Mouse (Mus musculus) liver, embryonic 14.5 days (tissue): ENCODE results near the gene Nubp2. TPM values are rescaled to one million over a fixed set of nuclear protein-coding genes. Genes with fewer than 3 reads are reported as not detected.
A peak's percentile ranks its signal among the peaks of the same experiment; 100 is the strongest.

ENCODE experiments used
- ATAC-seq: fragments of 200-750 bp; cut with Nextera tagmentation; 2 replicates; pipeline ENCODE4 v1.8.0; 2017; ENCODE audit warnings: moderate number of reproducible peaks, mild to moderate bottlenecking, moderate library complexity; ENCODE audit not compliant: insufficient read depth
- DNase-seq, 3 experiments: peaks; one replicate each; pipeline ENCODE4 v3.0.0-alpha.2; 2012 to 2013; ENCODE audit warnings: low read depth in 3 of 3, low spot score in 3 of 3
- H3K27ac ChIP-seq: fragments of 300-500 bp; sonication (generic); 2 replicates; pipeline ENCODE4 v1.5.1; 2014; ENCODE audit warnings: moderate library complexity, mild to moderate bottlenecking, control low read depth, inconsistent platforms
- H3K27me3 ChIP-seq: fragments of 300-500 bp; sonication (generic); 2 replicates; pipeline ENCODE4 v1.6.1; 2014; ENCODE audit warnings: mild to moderate bottlenecking, low read length, moderate library complexity; ENCODE audit not compliant: control insufficient read depth, insufficient read depth
- H3K36me3 ChIP-seq: fragments of 300-500 bp; sonication (generic); replicated peaks from 2 replicates; pipeline ENCODE4 v1.6.1; 2014; ENCODE audit warnings: low read depth; ENCODE audit not compliant: control insufficient read depth, insufficient read depth
- H3K4me1 ChIP-seq, 2 experiments: fragments of 200-500 bp in 1 of 2; fragments of 300-500 bp in 1 of 2; sonication (generic) in 1 of 2; replicated peaks; 2 replicates each; pipeline ENCODE4 v1.6.1; 2012 to 2014; ENCODE audit warnings: antibody characterized with exemption in 1 of 2, inconsistent platforms in 1 of 2, low read length in 1 of 2; ENCODE audit not compliant: control insufficient read depth in 2 of 2, insufficient read depth in 2 of 2
- H3K4me2 ChIP-seq: fragments of 300-500 bp; sonication (generic); 2 replicates; pipeline ENCODE4 v1.6.1; 2014; ENCODE audit warnings: low read depth, mild to moderate bottlenecking, control low read depth, moderate library complexity
- H3K4me3 ChIP-seq, 2 experiments: fragments of 200-500 bp in 1 of 2; fragments of 300-500 bp in 1 of 2; sonication (generic) in 1 of 2; 2 replicates each; pipeline ENCODE4 v1.5.1; 2012 to 2014; ENCODE audit warnings: low read depth in 2 of 2, low read length in 2 of 2, mild to moderate bottlenecking in 2 of 2, control low read depth in 1 of 2, inconsistent platforms in 1 of 2, moderate library complexity in 1 of 2; ENCODE audit not compliant: insufficient read depth in 1 of 2
- H3K9ac ChIP-seq: fragments of 300-500 bp; sonication (generic); replicated peaks from 2 replicates; pipeline ENCODE4 v1.6.1; 2014; ENCODE audit warnings: mild to moderate bottlenecking, control low read depth, moderate library complexity
- H3K9me3 ChIP-seq: fragments of 300-500 bp; sonication (generic); 2 replicates; pipeline ENCODE4 v1.6.1; 2016; ENCODE audit warnings: low read length, mixed read lengths; ENCODE audit not compliant: control insufficient read depth
- CTCF ChIP-seq: IDR thresholded peaks from 2 replicates; pipeline ENCODE4 v1.5.1; 2016; ENCODE audit warnings: antibody characterized with exemption, low read depth, control low read depth
- EP300 ChIP-seq: IDR thresholded peaks from 2 replicates; pipeline ENCODE4 v1.6.1; 2016; ENCODE audit warnings: antibody characterized with exemption, low read depth
- WGBS: fragments of 180-500 bp; shearing (Covaris S2); extraction: QIAGEN DNeasy Blood & Tissue Kit; methylation state at CpG from one replicate; pipeline ENCODE4 v1.1.7; 2014; ENCODE audit not compliant: insufficient replicate concordance; 5-methylcytosine and 5-hydroxymethylcytosine counted together
- polyA plus RNA-seq, 2 experiments: library from polyadenylated mRNA; depleted of rRNA in 1 of 2; stranded (reverse) in 1 of 2; unstranded in 1 of 2; fragments of >200 nt; fragmentation: Nextera tagmentation in 1 of 2; extraction: Ambion mirVana in 1 of 2; gene quantifications; 2 replicates each; pipeline versions ENCODE4 v1.2.1 to v1.2.3; 2012 to 2014

The Nubp2 gene
- polyA plus RNA-seq, 2 experiments = 30.8 to 80.1 TPM

DNA sequence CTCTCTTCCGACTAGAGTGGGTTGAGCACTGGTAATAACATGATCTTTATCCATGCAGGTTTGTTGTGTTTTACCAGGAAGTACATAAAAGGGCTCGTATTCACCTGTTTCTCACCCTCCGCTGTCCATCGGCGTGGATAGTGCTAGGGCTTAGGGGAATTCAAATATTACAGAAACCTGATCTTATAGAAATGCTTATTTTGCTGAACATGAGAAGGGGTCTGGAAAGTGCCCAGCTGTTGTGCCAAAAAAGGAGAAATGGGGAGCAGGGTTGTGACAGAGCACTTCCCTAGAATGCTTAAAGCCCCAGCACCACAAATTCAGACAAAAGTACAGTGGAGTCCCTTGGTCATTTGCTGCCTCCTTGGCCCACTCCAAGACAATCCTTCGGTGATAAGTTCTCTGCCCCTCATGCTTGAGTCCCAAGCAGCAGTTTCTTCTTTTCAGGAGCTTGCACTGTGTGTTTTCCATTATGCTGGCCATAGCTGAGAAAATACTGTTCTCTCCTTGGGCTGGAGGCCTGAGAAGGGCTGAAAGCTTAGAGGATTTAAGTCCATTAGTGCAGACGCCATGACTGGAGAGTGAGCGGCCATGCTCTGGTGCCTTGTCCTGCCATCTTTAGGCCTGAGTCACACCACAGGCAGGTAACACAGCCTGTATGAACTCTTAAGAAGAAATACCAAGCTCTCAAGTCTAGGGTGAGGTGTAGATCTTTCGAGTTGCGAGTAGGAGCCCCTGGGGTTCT, 34.6 kb downstream of the Nubp2 start:
- Histone ChIP-seq H3K4me3 (peak overlapping the region; percentile 71 to 75), H3K36me3 (peaks cover 20% of the 10 kb centered on the region), H3K9ac (peak overlapping the region; percentile 86), H3K27ac (no peak overlapping the region), H3K9me3 (no peaks in the 10 kb centered on the region), H3K27me3 (no peaks in the 10 kb centered on the region), H3K4me1 (peaks cover 18 to 21% of the 10 kb centered on the region in 2 experiments), H3K4me2 (peak overlapping the region; percentile 89)
- DNase-seq (no peak), ATAC-seq (no peak)
- 76% methylated on average over 10 of the region's 10 CpGs for WGBS
- TF ChIP-seq EP300 = no peak
- no peak for TF ChIP-seq CTCF

GRCm38 (mm10) chr17:24850773-24851127, 35.4 kb downstream of the Nubp2 start:
- no peaks in the 10 kb centered on the region for H3K27me3 ChIP-seq
- peaks cover 18 to 21% of the 10 kb centered on the region in 2 experiments for H3K4me1 ChIP-seq
- H3K4me3 ChIP-seq = peak overlapping the region; percentile 71 to 75
- peak overlapping the region; percentile 63 for H3K27ac ChIP-seq
- WGBS = 1% methylated on average over 20 of the region's 20 CpGs
- no peaks in the 10 kb centered on the region for H3K9me3 ChIP-seq
- H3K4me2 ChIP-seq = peak overlapping the region; percentile 89
- TF ChIP-seq EP300 = no peak
- TF ChIP-seq CTCF = no peak
- peak overlapping the region; percentile 86 for H3K9ac ChIP-seq
- ATAC-seq (no peak), DNase-seq (no peak)
- H3K36me3 ChIP-seq = peaks cover 18% of the 10 kb centered on the region

DNA sequence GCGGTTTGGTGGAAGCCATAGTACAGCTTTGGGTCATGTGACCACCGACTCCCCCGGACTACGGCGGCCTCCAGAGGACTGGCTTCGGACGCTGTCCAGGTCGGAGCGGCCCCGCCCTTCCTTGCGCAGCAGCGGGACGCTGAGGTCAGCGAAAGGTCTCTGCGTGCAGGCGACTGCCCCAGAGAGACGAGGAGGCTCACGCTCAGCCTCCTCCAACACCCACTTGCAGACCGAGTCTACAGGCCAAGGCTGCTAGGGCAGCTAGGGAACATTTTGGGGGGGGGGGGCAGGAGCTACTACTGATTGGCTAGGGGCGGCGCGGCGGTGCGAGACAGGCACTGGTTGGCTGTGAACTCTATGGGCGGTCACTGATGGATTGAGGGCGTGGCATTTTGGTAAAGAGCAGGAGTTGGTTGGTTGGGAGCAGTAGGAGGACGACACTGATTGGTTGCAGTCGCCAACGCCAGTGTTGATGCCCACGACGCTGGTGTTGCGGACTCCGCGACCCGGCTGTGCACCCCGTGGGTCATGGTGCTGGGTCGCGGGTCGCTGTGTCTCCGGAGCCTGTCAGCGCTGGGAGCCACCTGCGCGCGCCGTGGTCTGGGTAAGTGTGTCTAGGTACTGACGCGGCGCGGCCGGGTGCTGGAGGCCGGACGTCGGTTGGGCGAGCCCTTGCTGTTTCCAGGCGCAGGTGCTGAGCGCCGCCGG, 35.9 kb downstream of the Nubp2 start, which contains the start of gene Fahd1:
TSS of gene Fahd1 (minus strand) at position 300 of the 708 bp plus-strand sequence.
- DNase-seq (peak; percentile 98 to 99 (median 98)), ATAC-seq (peak; percentile 92)
- peaks cover 18% of the 10 kb centered on the region for H3K36me3 ChIP-seq
- H3K9ac ChIP-seq = peak within 1 kb of the TSS; percentile 86
- peak within 1 kb of the TSS; percentile 71 to 83 for H3K4me3 ChIP-seq
- H3K4me1 ChIP-seq = peaks cover 18 to 21% of the 10 kb centered on the region in 2 experiments
- peak within 1 kb of the TSS; percentile 92 for H3K27ac ChIP-seq
- TF ChIP-seq EP300 (no peak), CTCF (0 out of 2 replicates have a peak, but pooled peaks have one; percentile 36)
- no peaks in the 10 kb centered on the region for H3K27me3 ChIP-seq
- H3K9me3 ChIP-seq = no peaks in the 10 kb centered on the region
- under 1% methylated on average over 58 of the region's 58 CpGs for WGBS
- H3K4me2 ChIP-seq = peak within 1 kb of the TSS; percentile 89

- Histone ChIP-seq H3K27ac (peak overlapping the region; percentile 92), H3K4me1 (peaks cover 18 to 21% of the 10 kb centered on the region in 2 experiments), H3K4me3 (peak overlapping the region; percentile 71 to 83), H3K9ac (peak overlapping the region; percentile 86), H3K36me3 (peaks cover 18% of the 10 kb centered on the region), H3K9me3 (no peaks in the 10 kb centered on the region), H3K4me2 (peak overlapping the region; percentile 89), H3K27me3 (no peaks in the 10 kb centered on the region)
- no peak for DNase-seq
- TF ChIP-seq CTCF = peak; percentile 71
- no peak for TF ChIP-seq EP300
- 0% methylated on average over 21 of the region's 21 CpGs for WGBS
- ATAC-seq = peak; percentile 44
These were observed 36.5 kb downstream of the Nubp2 start for GRCm38 (mm10) chr17:24849733-24850064.

GRCm38 (mm10) chr17:24848600-24849031, 37.5 kb downstream of the Nubp2 start:
- no peaks in the 10 kb centered on the region for H3K27me3 ChIP-seq
- H3K4me2 ChIP-seq = peak overlapping the region; percentile 89
- peak overlapping the region; percentile 92 for H3K27ac ChIP-seq
- H3K4me1 ChIP-seq = peaks cover 18 to 21% of the 10 kb centered on the region in 2 experiments
- H3K4me3 ChIP-seq = peak overlapping the region; percentile 71 to 83
- peak overlapping the region; percentile 86 for H3K9ac ChIP-seq
- TF ChIP-seq CTCF (peak; percentile 36; the same call in 1 of the 2 replicates), EP300 (peak; percentile 66)
- peak; percentile 50 for ATAC-seq
- peaks cover 7% of the 10 kb centered on the region for H3K36me3 ChIP-seq
- DNase-seq = peak; percentile 71 to 79 (median 77)
- no peaks in the 10 kb centered on the region for H3K9me3 ChIP-seq
